Mouse (Mus musculus) embryonic fibroblast, embryonic 13.5 days (primary cell): Measurements from ENCODE around the gene Dgcr2. TPM values are rescaled to one million over a fixed set of nuclear protein-coding genes. Genes with fewer than 3 reads are reported as not detected.

Experiments used
- H3K27ac ChIP-seq: 2 replicates; pipeline ENCODE4 v1.5.1; 2012; ENCODE audit warnings: low read length, control low read depth, inconsistent platforms; ENCODE audit not compliant: insufficient read depth
- H3K4me1 ChIP-seq: 2 replicates; pipeline ENCODE4 v1.6.1; 2011; ENCODE audit warnings: low read length; ENCODE audit not compliant: control insufficient read depth, insufficient read depth
- H3K4me3 ChIP-seq: 2 replicates; pipeline ENCODE4 v1.5.1; 2011; ENCODE audit warnings: mild to moderate bottlenecking, control low read depth, low read length; ENCODE audit not compliant: insufficient read depth
- CTCF ChIP-seq: IDR thresholded peaks from 2 replicates; pipeline ENCODE4 v1.5.1; 2011; ENCODE audit warnings: mild to moderate bottlenecking, control low read depth, low read length, moderate library complexity, borderline replicate concordance; ENCODE audit not compliant: insufficient read depth
- POLR2A ChIP-seq: IDR thresholded peaks from 2 replicates; pipeline ENCODE4 v1.6.1; 2011; ENCODE audit warnings: low read depth, mild to moderate bottlenecking, control low read depth, low read length, moderate library complexity
- polyA plus RNA-seq: library from polyadenylated mRNA; stranded (reverse); fragments of >200 nt; gene quantifications from 2 replicates; pipeline ENCODE4 v1.2.4, GENCODE M21; 2011; ENCODE audit warnings: low read depth; ENCODE audit not compliant: missing spikeins, insufficient read length

Gene Dgcr2
- polyA plus RNA-seq, 1 experiment = 53.0 TPM

DNA sequence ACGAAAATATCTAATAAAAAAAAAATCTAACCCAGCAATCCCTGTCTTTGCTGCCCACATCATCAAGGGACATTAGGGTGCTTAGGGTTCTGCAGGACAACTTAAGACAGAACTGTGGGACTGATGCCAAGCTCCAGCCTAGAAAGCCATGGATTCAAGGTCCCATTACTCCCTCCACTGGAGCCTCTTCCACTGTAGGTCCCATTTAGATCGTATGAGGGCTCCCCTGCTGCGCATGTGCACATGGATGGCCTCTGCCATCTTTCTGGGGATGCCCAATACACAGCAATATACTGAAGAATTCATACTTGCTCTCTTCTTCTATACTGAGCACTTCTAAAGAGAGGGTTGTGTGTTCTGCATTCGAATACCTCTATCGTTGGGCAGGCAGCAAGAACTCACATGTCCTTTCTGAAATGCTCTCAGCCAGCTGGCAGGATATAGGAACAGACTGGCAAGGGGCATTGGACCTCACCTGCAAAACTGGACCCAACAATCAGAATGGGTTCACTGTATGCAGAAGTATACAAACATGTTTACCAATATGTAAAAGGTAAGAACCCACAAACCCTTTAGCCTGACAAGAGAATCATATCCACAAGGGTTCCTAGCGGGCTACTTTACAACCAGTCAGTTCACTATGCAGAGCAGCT, 8.5 kb downstream of the Dgcr2 start:
- TF ChIP-seq POLR2A (no peak), CTCF (no peak)
- Histone ChIP-seq H3K4me1 (no peaks in the 10 kb centered on the region; the same call in 1 of the 2 replicates), H3K4me3 (0 out of 2 replicates have a peak overlapping the region, but pooled peaks have one; percentile 81), H3K27ac (no peak overlapping the region)

DNA sequence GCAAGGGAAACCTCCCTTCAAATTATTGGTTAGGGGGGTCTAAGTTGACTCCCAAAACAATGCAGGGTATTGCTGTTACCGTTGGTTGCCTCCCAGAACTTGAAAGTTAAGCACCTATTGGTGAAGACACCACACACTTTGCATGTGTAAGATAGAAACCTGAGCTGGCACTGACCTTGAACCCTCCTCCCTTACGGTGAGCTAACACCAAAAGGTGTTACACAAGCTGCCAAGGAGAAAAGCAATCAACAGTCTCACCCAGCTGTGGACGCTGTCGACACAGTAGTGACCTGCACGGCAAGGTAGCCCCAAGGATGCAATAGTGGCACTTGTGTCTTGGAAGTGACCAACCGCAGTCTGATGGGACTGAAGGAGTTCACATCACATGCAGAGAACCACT, 14.2 kb downstream of the Dgcr2 start:
- Histone ChIP-seq H3K4me3 (no peak overlapping the region), H3K4me1 (no peaks in the 10 kb centered on the region), H3K27ac (no peak overlapping the region)
- TF ChIP-seq CTCF = no peak
- TF ChIP-seq POLR2A = no peak

DNA sequence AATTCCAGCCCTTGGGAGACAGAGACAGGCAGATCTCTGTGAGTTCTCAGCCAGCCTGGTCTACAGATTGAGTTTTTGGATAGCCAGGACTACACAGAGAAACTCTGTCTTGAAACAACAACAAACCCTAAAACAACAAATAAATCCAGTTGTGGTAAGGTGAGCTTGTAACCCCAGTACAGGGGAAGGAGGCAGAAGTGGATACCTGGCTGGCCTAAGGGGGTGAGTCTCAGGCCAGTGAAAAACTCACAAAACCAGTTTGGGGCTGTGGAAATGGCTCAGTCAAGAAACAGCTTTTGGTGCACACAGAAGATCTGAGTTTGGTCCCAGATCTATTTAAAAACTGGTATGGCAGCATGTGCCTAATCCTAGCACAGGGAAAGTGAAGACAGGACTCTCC, 16.2 kb downstream of the Dgcr2 start:
- TF ChIP-seq CTCF (no peak), POLR2A (no peak)
- H3K4me1 ChIP-seq = no peaks in the 10 kb centered on the region
- H3K4me3 ChIP-seq = no peak overlapping the region
- no peak overlapping the region for H3K27ac ChIP-seq

DNA sequence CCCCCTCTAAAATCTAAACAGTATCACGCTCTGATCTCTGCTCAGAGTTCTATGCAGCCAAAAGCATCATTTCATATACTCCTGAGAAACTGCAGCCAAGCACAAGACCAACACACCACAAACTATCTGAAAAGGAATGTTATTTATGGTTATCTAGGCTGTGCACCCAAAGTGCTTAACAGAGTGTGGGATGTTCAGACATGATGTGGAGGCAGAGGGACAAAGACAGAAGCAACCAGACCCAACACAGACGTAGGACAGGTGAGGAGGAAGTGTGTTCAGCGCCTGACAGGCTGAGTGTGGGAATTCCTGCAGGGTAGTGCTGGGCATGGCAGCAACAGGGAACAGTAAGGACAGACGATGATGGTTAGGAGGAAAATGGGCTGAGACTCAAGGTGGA, 18.8 kb downstream of the Dgcr2 start:
- TF ChIP-seq POLR2A = no peak
- TF ChIP-seq CTCF = no peak
- Histone ChIP-seq H3K4me3 (no peak overlapping the region), H3K4me1 (no peaks in the 10 kb centered on the region; the same call in none of the 2 replicates), H3K27ac (no peak overlapping the region)

DNA sequence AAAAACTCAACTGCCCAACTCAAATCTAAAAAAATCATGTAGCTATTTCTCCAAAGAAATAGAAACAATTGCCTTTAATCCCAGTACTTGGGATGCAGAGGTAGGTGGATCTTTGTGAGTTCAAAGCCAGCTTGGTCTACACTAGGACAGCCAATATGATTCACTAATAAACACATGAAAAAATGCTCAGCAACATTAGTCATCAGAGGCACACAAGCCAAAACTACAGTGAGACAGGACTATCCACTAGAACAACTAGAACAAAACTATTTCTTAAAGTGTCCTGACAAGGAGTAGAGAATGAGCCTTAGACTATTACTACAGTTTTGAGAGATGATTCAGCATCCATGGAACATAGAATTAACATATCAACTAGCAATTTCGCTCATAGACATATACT, 22.3 kb downstream of the Dgcr2 start:
- Histone ChIP-seq H3K4me3 (no peak overlapping the region), H3K4me1 (peaks cover 2% of the 10 kb centered on the region), H3K27ac (no peak overlapping the region)
- no peak for TF ChIP-seq CTCF
- TF ChIP-seq POLR2A = no peak

DNA sequence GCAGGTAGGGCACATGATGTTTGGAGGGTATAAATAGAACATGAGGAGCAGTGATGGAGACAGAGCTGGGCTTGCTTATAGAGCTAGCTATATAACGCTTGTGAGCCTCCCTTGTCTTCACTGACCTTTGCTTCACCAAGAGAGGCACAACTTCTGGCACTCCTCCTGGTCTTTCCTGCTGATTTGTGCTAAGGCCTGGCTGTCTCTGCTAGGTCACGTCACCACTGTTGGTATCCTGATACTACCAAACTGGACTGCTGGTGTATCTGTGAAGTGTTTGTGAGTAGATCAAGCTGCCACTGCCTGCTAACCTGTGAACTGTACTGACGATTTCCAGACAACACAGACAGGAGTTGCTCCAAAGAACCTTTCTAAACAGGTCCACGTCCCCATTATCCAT, 23.2 kb downstream of the Dgcr2 start:
- TF ChIP-seq POLR2A = no peak
- TF ChIP-seq CTCF = no peak
- H3K4me3 ChIP-seq = no peak overlapping the region
- H3K4me1 ChIP-seq = peaks cover 2% of the 10 kb centered on the region

DNA sequence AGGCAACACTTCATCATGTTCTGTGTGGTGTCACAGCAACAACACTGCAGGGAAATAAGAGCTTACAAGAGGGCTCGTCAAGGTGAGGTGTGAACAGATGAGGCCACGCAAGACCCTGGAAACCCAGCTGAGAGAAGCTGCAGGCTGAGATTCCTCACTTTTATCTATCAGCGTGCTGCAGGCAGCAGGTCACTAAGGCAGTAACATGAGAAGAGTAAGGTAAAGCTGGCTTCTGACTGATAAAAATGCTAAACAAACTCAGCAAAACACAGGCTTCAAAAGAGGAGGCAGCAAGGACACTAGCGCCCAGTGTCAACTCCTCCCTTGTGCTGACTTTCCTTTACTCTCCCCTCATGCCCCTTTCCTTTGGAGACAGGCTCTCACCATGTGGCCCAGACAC, 25.4 kb downstream of the Dgcr2 start:
- Histone ChIP-seq H3K27ac (no peak overlapping the region), H3K4me3 (no peak overlapping the region), H3K4me1 (peaks cover 2% of the 10 kb centered on the region)
- TF ChIP-seq POLR2A (no peak), CTCF (no peak)

More for the DNA sequence above, 23.2 kb downstream of the Dgcr2 start:
- no peak overlapping the region for H3K27ac ChIP-seq

DNA sequence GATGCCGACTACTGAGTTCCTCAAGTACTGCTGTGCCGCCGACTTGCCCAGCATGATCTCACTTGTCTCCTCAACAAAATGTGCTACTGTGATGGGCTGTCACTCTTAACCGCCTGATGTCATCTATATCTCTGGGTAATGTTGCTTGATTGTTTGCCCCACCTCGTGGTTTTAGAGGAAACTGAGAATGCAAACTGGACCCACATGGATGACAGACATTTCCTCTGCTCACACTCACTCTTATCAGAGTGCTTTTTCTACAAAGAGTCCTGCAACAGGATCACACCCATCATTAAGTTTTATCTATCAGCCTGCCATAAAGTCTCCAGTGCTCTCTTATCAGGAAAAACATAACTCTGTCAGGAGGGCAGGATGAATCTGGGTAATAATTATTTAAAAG, 27.1 kb downstream of the Dgcr2 start:
- peaks cover 2% of the 10 kb centered on the region; the same call in 1 of the 2 replicates for H3K4me1 ChIP-seq
- no peak overlapping the region for H3K4me3 ChIP-seq
- H3K27ac ChIP-seq = no peak overlapping the region
- TF ChIP-seq CTCF = no peak
- no peak for TF ChIP-seq POLR2A

DNA sequence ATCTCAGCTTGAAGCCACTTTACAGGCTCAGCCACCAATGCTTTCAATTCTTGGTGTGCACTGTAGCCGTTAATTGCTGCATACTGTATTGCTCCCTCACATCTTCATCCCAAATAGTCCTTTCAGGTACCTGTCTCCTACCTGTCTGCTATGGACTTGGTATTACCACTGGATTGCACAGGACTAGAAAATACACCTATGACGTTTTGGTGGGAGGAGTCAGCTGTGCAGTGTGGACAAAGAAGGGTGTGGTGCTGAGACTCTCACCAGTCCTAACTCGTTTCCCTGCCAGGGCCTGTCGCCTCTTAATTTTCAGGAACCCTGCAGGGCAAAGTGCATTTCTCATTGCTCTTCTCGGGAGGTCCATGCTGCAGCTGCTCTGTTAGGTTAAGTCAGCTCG, 32.6 kb downstream of the Dgcr2 start:
- Histone ChIP-seq H3K4me3 (no peak overlapping the region), H3K27ac (no peak overlapping the region), H3K4me1 (no peaks in the 10 kb centered on the region)
- TF ChIP-seq POLR2A = no peak
- no peak for TF ChIP-seq CTCF

DNA sequence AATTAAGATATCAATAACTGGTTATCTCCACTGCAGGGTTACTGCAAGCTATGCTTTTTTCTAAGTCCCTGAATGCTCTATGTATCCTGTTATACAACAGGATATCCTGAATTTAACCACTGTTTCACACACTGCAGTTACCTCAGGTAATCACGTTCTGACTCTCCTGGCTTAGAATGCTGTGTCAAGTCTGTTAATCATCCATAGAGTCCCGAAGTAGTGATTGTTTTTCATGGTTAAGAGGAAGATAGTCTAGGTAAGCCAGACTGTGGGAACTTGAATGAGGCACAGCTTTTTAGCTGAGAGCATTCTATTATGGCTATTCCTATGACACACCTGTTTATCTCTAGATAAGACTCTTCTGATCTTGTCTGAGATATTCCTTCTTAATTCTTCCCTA, 33.1 kb downstream of the Dgcr2 start:
- TF ChIP-seq POLR2A (no peak), CTCF (no peak)
- Histone ChIP-seq H3K4me1 (no peaks in the 10 kb centered on the region), H3K4me3 (no peak overlapping the region), H3K27ac (no peak overlapping the region)
